Mouse (Mus musculus): ENCODE results near the gene Cyp4a29.
"Not testable (repeated sequence)": the region's sequence is repeated elsewhere in the genome, so short reads cannot be mapped to it uniquely, and the experiment has no call there.

Cyp4a29 gene

DNA sequence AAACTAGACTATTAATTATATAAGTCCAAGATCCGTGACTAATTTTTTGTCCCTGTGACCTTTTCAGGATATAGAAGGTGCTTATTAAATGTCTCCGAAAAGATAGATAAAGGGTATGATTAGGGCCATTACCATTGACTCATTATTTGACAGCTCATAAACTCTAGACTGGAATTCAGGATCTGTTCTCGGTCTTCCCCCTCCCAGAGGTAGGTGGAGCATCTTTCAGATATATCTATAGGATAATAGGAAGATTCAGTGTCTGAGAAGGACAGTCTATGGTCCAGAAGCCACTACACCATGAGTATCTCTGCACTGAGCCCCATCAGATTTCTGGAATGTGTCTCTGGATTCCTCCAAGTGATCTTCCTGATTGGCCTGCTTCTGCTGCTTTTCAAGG, at the start of gene Cyp4a29:
TSS of gene Cyp4a29 (plus strand) at position 301 of the 400 bp plus-strand sequence.
- no peak for DNase-seq

DNA sequence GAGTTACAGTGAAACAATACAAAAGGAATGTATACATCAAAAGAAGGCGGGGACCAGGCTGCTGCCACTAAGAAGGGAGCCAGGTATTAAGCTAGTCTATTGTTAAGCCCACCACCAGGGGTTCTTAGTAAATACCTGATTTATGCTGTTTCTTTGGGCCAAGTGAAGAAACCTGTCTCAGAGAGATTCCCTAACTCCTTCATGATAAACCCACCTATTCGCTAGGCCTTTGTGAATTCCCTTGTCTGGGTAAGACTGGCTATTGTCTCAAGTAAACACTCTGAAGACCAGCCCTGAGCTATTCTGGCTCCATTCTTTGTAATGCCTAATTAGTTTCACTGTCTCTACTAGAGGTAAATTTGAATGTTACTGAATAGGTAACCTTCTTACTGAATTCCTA, 9.0 kb upstream of the Cyp4a29 start:
- not testable (repeated sequence) for DNase-seq

DNA sequence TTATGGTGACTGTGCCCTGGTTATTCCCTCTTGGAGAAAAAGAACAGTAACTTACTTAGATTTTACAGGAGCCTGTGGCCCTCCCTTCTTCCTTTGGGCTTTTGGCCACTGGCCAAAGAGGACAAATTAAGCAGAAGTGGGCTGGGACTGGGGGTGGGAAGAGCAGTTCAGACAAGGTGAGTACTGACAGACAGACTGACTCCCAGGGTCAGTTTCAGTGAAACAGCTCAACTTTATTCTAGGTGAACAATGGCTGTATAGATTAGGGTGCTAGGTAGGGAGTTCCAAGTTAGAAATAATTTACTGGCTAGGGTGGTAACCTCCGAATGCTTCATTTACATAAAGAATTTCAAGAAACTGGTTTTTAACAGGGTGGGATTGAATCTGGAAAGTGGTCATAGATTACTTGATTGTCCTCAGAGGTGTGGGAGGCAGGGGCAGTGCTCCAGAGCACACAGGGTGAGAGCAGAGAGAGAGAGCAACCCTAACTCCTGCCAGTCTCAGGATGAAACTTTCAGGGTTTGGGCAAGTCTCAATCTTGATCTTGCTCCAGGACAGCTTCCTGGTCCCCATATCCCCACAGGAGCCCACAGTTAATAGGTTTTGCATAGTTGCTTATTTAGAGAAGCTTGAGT, 5.3 kb upstream of the Cyp4a29 start:
- DNase-seq = no peak

DNA sequence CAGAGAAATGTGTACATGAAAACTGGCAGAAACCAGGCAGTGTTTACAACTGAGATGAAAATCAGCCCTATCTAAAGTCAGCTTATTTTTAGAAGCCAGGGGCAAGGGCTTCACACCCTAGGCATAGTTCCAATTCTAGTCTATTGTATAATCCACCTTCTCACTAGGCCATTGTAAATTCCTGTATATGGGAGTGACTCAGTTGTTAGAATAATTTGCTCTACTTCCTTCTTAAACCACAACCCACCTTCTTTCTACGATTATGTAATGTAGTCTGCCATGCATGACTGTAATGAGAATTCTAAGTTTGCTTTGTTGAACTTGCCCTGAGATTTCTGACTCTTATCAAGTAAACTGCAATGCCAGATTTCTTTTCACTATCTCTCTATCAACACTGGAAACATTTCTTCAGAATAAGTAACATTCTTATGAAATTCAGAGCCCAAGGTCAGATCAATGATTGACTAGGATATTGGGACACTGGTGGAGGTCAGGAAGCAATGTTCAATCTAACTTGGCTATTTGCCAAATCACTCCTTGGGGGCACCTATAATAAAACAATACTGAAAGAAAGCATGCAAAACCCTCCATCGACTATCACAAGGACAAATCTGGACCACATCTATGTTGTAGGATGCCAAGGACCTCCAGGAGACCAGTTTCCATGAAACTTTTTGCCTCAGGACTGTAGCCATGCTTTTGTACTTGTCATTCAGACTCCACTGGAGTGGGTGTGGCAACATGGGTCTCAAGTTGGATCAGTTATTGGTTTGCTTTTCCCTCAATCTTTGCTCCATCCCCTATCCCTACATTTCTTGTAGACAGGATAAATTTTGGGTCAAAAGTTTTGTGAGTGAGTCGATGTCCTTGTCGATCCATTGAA, 23.0 kb downstream of the Cyp4a29 start:
- not testable (repeated sequence) for DNase-seq

DNA sequence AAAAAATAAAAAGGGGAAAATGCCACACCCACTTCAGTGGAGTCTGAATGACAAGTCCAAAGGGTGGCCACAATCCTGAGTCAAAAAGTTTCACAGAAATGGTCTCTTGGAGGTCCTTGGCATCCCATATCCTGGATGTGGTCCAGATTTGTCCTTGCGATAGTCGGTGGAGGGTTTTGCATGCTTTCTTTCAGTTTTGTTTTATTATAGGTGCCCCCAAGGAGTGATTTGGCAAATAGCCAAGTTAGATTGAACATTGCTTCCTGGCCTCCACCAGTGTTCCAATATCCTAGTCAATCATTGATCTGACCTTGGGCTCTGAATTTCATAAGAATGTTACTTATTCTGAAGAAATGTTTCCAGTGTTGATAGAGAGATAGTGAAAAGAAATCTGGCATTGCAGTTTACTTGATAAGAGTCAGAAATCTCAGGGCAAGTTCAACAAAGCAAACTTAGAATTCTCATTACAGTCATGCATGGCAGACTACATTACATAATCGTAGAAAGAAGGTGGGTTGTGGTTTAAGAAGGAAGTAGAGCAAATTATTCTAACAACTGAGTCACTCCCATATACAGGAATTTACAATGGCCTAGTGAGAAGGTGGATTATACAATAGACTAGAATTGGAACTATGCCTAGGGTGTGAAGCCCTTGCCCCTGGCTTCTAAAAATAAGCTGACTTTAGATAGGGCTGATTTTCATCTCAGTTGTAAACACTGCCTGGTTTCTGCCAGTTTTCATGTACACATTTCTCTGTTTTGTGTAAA, 36.5 kb downstream of the Cyp4a29 start:
- DNase-seq = not testable (repeated sequence)

DNA sequence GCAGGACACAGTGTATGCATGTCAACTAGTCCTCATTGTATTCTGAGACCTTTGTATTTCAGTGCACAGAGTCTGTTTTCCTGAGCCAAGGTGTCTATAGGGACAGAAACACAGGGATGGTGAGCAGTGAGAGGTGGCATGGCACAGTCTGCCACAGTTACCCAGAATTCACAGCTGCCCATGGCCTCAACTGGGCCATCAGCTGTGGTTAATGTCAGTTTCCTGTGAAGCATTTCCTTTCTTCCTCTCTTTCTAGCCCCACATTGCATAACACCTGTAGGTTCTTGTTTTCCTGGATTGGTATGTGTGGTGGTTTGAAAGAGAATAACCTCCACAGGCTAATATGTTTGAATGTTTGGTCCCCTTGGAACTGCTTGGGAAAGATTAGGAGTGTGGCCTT, 38.5 kb downstream of the Cyp4a29 start:
- DNase-seq = no peak

DNA sequence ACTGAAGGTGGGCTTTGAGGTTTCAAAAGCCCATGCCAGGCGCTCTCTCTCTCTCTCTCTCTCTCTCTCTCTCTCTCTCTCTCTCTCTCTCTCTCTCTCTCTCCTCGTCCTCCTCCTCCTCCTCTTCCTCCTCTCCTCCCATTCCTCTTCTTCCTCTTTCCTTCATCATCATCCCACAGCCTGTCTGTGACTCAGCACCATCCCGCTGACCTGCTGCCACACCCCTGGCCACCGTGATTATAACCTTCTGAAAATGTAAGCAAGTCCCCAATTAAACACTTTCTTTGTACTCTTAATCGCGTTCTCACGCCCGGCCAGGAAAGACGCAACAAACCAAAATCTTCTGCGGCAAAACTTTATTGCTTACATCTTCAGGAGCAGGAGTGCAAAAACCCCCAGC, 38.9 kb downstream of the Cyp4a29 start:
- DNase-seq = not testable (repeated sequence)

DNA sequence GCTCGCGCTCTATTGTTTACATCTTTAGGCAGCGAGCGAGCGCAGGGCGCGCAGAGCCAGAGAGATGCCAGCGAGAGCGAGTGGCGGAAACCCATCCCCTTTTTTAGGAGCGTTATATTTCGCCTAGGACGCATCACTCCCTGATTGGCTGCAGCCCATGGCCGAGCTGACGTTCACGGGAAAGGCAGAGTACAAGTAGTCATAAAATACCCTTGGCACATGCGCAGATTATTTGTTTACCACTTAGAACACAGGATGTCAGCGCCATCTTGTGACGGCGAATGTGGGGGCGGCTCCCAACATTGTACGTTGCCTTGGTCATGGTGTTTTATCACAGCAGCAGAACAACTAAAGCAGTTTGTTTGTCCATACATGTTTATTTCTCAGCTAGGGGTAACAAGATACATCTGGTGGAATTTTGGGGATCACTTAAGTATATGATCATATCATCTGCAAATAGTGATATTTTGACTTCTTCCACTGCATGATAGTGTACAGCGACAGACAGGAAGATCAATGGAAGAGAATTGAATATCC, 39.4 kb downstream of the Cyp4a29 start:
- not testable (repeated sequence) for DNase-seq

DNA sequence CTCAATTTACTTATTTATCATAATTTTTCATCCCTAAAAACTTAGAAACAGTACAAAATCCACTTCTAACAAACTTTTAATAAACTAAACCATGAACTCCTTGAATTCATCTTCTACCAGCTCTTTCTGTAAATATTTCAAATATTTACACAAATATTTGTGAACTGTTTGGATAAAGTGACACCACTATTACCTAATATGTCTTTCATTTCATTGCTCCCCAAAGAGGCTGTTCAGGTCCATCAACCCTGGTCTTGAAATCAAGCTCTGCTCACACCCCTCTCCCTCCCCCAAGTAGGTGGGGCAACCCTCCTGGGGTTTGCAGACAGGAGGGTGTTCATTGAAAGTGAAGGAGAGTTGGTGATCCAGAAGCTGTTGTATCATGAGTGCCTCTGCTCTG, 56.9 kb downstream of the Cyp4a29 start, which contains the start of gene Cyp4a12a:
TSS of gene Cyp4a12a (plus strand) at position 301 of the 400 bp plus-strand sequence.
- DNase-seq = not testable (repeated sequence)
